Mouse (Mus musculus): Measurements from ENCODE around the gene Rab5if.
A peak's percentile ranks its signal among the peaks of the same experiment; 100 is the strongest.
"Not testable (repeated sequence)": the region's sequence is repeated elsewhere in the genome, so short reads cannot be mapped to it uniquely, and the experiment has no call there.

Gene Rab5if

GRCm38 (mm10) chr2:156856311-156856710 lies 6.6 kb upstream of the Rab5if start:
- DNase-seq: no peak

GRCm38 (mm10) chr2:156857385-156857791 lies 5.5 kb upstream of the Rab5if start:
- DNase-seq: no peak

- no peak for DNase-seq
Measured at GRCm38 (mm10) chr2:156857835-156858234, 5.1 kb upstream of the Rab5if start, which contains the start of gene 4930518I15Rik. Gene 4930518I15Rik (minus strand): TSS chr2:156857946.

- no peak for DNase-seq
Measured at GRCm38 (mm10) chr2:156858671-156859070, 4.3 kb upstream of the Rab5if start.

- DNase-seq: peak; percentile 65 to 73
Measured at GRCm38 (mm10) chr2:156862041-156862717, 749 bp upstream of the Rab5if start.

- peak; percentile 61 to 83 for DNase-seq
Measured at GRCm38 (mm10) chr2:156863487-156864160, 696 bp downstream of the Rab5if start.

- no peak for DNase-seq
Measured at GRCm38 (mm10) chr2:156864481-156864880, 1.6 kb downstream of the Rab5if start.

GRCm38 (mm10) chr2:156868994-156869393 lies 6.1 kb downstream of the Rab5if start:
- DNase-seq: peak; percentile 59 to 80

- DNase-seq: no peak
Measured at GRCm38 (mm10) chr2:156869554-156869953, 6.6 kb downstream of the Rab5if start.

- DNase-seq: peak; percentile 50 to 67
Measured at GRCm38 (mm10) chr2:156870519-156870918, 7.6 kb downstream of the Rab5if start.

- peak in 1 of 2 experiments; percentile 61 for DNase-seq
Measured at GRCm38 (mm10) chr2:156873629-156874028, 10.7 kb downstream of the Rab5if start.

- no peak for DNase-seq
Measured at GRCm38 (mm10) chr2:156874047-156874759, 11.3 kb downstream of the Rab5if start.

- no peak for DNase-seq
Measured at GRCm38 (mm10) chr2:156874760-156875510, 12.0 kb downstream of the Rab5if start.

GRCm38 (mm10) chr2:156877726-156878125 lies 14.8 kb downstream of the Rab5if start:
- DNase-seq: peak in 1 of 2 experiments; percentile 56

- no peak for DNase-seq
Measured at GRCm38 (mm10) chr2:156879541-156879940, 16.6 kb downstream of the Rab5if start.

- no peak for DNase-seq
Measured at GRCm38 (mm10) chr2:156882431-156883001, 19.6 kb downstream of the Rab5if start.

- no peak for DNase-seq
Measured at GRCm38 (mm10) chr2:156884396-156885211, 21.7 kb downstream of the Rab5if start.

GRCm38 (mm10) chr2:156885666-156886065 lies 22.7 kb downstream of the Rab5if start:
- DNase-seq: not testable (repeated sequence)

GRCm38 (mm10) chr2:156886084-156886631 lies 23.2 kb downstream of the Rab5if start:
- no peak for DNase-seq

- no peak for DNase-seq
Measured at GRCm38 (mm10) chr2:156887017-156887416, 24.1 kb downstream of the Rab5if start, which contains the start of gene Sla2. Gene Sla2 (minus strand): TSS chr2:156887192.

GRCm38 (mm10) chr2:156888490-156888889 lies 25.6 kb downstream of the Rab5if start:
- DNase-seq: no peak
